Mouse (Mus musculus): ENCODE measurements around the gene Fam228b.

- TF ChIP-seq CTCF (IDR thresholded peaks at IDR 0.05; ENCODE audit: borderline replicate concordance, extremely low read depth, insufficient read depth, insufficient read length) (peak; percentile 50), POLR2A (IDR thresholded peaks at IDR 0.05; ENCODE audit: borderline replicate concordance, extremely low read depth, insufficient read depth, insufficient read length, poor library complexity, severe bottlenecking) (no peak)
These were observed 24.7 kb upstream of the Fam228b start for GRCm38 (mm10) chr12:4793718-4794117.

All from brain, embryonic 14.5 days (tissue).